28 mouse cellular contexts compared by ENCODE assay signal in the genomic region with DNA sequence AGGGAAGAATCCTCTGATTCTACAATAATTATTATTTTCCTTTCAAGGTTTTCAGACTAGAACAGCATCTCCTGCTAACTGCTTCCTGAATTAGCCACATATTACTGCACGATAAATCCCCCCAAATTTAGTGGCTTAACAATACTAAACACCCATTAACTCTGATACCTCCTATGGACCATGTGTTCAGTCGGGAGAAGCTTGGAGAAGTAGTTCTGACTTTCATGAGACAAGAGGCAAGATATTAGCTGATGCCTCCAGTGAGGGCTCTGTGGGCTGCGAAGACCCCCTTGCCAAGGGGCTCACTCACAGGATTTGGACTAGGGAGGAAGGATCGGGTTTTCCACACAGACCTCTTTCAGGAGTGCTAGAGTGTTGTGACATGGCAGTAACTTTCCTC.
"Had no signal": no experiment of that assay in that cellular context is flagged by ENCODE, and none has a peak within 500 bp of the region (broad histone marks: within the 10 kb centered on the region; RNA-seq: fewer than 3 reads in every experiment).

No protein-coding gene starts in this region.

- H3K27ac ChIP-seq: embryonic facial prominence, embryonic 10.5 days; embryonic facial prominence, embryonic 12.5 days; embryonic facial prominence, embryonic 13.5 days; embryonic facial prominence, embryonic 15.5 days; forebrain, embryonic 10.5 days; forebrain, embryonic 12.5 days; forebrain, embryonic 13.5 days; forebrain, embryonic 15.5 days; gastrocnemius, adult 2 months; heart, adult 2 months had no signal

- H3K36me3 ChIP-seq: embryonic facial prominence, embryonic 10.5 days; embryonic facial prominence, embryonic 12.5 days; embryonic facial prominence, embryonic 13.5 days; embryonic facial prominence, embryonic 15.5 days; forebrain, embryonic 10.5 days; forebrain, embryonic 12.5 days; forebrain, embryonic 15.5 days had no signal

- H3K27me3 ChIP-seq: embryonic facial prominence, embryonic 12.5 days; embryonic facial prominence, embryonic 13.5 days; embryonic facial prominence, embryonic 15.5 days; forebrain, embryonic 12.5 days; forebrain, embryonic 13.5 days; forebrain, embryonic 15.5 days had no signal

- H3K4me1 ChIP-seq: embryonic facial prominence, embryonic 10.5 days; embryonic facial prominence, embryonic 12.5 days; forebrain, embryonic 10.5 days; forebrain, embryonic 12.5 days; forebrain, embryonic 13.5 days; forebrain, embryonic 15.5 days had no signal

- ATAC-seq: forebrain, embryonic 13.5 days; forebrain, embryonic 14.5 days; forebrain, embryonic 15.5 days; forebrain, embryonic 16.5 days; forebrain, postnatal 0 days had no signal

- H3K4me2 ChIP-seq: embryonic facial prominence, embryonic 12.5 days; embryonic facial prominence, embryonic 13.5 days; embryonic facial prominence, embryonic 15.5 days; forebrain, embryonic 12.5 days; forebrain, embryonic 13.5 days; forebrain, embryonic 15.5 days had no signal

- H3K4me3 ChIP-seq: embryonic facial prominence, embryonic 10.5 days; embryonic facial prominence, embryonic 12.5 days; embryonic facial prominence, embryonic 13.5 days; embryonic facial prominence, embryonic 15.5 days; erythroblast, embryonic 14.5 days; forebrain, embryonic 10.5 days; forebrain, embryonic 12.5 days; forebrain, embryonic 13.5 days; forebrain, embryonic 15.5 days; gastrocnemius, adult 2 months; heart, adult 2 months had no signal

- H3K9ac ChIP-seq: embryonic facial prominence, embryonic 12.5 days; embryonic facial prominence, embryonic 13.5 days; embryonic facial prominence, embryonic 15.5 days; forebrain, embryonic 12.5 days; forebrain, embryonic 13.5 days; forebrain, embryonic 15.5 days; forebrain, postnatal 0 days had no signal

- DNase-seq: cerebellum, adult 2 months; cerebellum, adult 8-10 months; cerebellum, adult 9-10 months; cerebellum, adult 9-11 months; cerebellum, postnatal 10 days; cerebellum, postnatal 14 days; cerebellum, postnatal 25 days; cerebellum, postnatal 36 days; embryo, embryonic 11 days; forebrain, postnatal 0 days; gastrocnemius, adult 2 months; gastrocnemius, postnatal 10 days; gastrocnemius, postnatal 14 days; gastrocnemius, postnatal 25 days; gastrocnemius, postnatal 36 days; heart, adult 18-20 months; heart, adult 2 months had no signal

- H3K9me3 ChIP-seq: embryonic facial prominence, embryonic 10.5 days; embryonic facial prominence, embryonic 12.5 days; embryonic facial prominence, embryonic 13.5 days; embryonic facial prominence, embryonic 15.5 days; forebrain, embryonic 10.5 days; forebrain, embryonic 12.5 days; forebrain, embryonic 13.5 days; forebrain, embryonic 15.5 days had no signal
